Mouse (Mus musculus) cerebellum, postnatal 10 days (tissue): ENCODE data around the gene Pus3.
"Not testable (repeated sequence)": the region's sequence is repeated elsewhere in the genome, so short reads cannot be mapped to it uniquely, and the experiment has no call there.

Experiments
- DNase-seq, 2 experiments: peaks; one replicate each; pipeline ENCODE4 v3.0.0; 2021; ENCODE audit warnings: mixed read lengths in 2 of 2

Pus3 gene

GRCm38 (mm10) chr9:35546745-35547144 is 11.7 kb upstream of the Pus3 start:
- DNase-seq: no peak

DNA sequence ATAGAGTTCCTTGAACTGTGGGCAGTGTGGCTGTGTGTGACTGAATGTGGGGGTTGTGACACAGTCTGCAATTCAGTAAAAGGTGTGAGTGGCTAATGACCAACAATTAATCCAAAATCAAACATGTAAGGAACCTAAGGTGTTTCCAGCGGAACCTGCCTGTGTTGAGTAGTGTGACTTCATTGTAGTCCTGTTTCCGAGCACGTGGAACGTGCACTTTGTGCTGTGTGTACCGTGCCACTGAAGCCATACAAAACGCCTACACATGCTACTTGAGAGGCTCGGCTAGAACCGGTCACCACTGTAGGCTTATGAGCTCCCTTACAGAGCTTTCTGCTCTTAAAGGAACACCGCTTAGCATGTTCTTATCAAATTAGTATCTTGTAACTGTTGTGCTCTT is 9.9 kb upstream of the Pus3 start:
- DNase-seq: no peak

- DNase-seq: no peak
Measured at GRCm38 (mm10) chr9:35556494-35557102, 1.8 kb upstream of the Pus3 start.

GRCm38 (mm10) chr9:35559009-35559890 is 855 bp downstream of the Pus3 start:
- DNase-seq: peak; percentile 94 to 95

DNA sequence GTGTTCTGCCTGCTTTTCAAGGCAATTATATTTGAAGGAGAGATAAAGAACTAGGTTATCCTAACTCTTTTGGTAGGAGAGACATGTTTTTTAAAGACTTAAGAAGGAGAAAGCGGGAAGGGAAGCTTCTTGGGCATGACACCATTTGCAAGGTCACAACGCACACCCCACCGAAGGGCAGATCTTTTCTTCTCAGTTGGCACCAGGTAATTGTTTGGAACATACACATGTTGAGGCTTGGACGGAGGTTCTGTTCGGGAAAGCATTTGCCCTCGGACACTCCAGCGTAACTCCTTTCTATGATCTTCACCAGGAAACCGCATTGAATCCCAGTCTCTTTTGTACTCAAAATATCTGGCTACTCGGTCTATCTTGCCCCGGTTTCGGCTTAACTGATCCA is 2.7 kb downstream of the Pus3 start:
- no peak for DNase-seq

DNA sequence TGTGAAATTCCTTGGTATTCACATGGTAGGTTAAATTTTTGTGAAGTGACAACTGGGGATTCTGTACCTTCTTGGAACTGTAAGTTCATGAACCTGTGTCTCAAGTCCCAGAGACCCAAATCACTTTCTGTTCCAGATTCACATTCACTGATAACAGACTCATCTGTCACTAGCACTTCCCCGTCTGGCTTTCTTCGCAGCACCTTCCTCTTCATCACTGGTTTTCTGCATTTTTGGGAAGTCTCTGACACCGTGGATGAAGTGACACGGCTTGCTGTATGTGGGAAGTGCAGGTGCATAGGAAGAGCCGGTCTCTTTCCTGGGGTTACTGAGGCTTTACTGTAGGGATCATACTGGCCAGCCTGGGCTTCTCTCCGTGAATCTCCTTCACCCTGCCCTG is 3.2 kb downstream of the Pus3 start:
- no peak for DNase-seq

DNA sequence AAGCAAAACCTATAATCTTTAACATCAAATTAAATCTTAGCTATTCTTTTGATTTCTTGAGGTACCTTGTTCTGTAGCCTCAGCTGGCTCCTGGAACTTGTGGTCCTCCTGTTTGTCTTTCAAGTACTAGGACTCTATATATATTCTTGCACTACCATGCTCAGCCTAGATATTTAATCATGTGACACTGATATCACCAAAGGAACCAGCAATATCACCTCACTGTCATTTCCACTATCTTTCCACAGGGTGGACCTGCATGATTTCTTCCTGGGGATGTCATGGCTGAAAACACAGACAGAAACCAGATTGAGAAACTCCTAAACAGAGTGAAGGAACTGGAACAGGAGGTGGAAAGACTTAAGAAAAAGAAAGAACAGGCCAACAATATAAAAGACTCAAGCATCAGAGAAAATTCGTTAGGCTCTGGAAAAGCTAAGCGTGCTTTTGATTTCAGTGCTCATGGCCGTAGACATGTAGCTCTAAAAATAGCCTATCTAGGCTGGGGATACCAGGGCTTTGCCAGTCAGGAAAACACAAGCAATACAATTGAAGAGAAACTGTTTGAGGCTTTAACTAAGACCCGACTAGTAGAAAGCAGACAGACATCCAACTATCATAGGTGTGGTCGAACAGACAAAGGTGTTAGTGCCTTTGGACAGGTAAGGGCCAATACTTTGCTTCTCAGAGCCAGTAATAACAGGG is 6.3 kb downstream of the Pus3 start:
- DNase-seq: no peak

DNA sequence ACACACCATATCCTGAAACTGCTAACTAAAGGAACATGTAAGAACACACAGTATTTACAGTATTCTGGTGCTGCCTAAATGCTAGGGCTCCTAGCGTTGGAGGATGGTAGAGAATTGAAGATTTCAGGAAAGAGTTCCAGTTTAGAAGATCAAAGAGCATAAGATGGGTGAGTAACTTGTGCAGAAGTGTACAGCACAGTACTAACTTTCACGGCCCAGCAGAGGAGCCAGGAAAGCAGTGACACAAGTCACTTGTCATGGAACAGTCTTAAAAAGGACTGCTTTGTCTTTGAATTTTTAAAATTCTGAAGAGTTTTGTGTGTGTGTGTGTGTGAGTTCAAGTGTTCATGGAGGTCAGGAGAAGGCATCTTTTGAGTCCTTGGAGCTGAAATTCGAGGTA is 9.6 kb downstream of the Pus3 start:
- no peak for DNase-seq

- DNase-seq: peak; percentile 95 to 97
Measured at GRCm38 (mm10) chr9:35569571-35570534, 11.5 kb downstream of the Pus3 start, which contains the start of the genes Pate2 and Hyls1. Gene Pate2, plus strand, starts transcription at chr9:35570284. Gene Hyls1, minus strand, starts transcription at chr9:35570398.

GRCm38 (mm10) chr9:35570663-35571062 is 12.3 kb downstream of the Pus3 start:
- DNase-seq: no peak

DNA sequence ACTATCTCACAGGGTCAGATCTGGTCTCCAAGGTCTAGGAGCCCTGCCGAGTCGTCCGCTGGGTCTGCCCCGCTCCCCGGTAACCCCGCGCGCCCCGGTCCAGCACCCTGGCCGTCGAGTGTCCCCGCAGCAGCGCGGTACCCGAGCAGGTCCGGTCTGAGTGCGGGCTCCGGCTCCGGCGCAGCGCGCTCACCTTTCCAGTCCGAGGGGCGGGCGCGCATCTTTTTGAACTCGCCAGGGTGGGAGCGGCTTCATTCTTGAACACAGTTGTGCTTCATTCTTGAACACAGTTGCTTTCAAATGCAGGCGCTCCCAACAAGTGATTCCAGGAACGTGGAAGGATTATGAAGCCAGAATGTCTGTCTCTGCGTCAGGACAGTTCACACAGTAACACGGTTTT is 16.0 kb downstream of the Pus3 start:
- DNase-seq: peak in 1 of 2 experiments; percentile 12

DNA sequence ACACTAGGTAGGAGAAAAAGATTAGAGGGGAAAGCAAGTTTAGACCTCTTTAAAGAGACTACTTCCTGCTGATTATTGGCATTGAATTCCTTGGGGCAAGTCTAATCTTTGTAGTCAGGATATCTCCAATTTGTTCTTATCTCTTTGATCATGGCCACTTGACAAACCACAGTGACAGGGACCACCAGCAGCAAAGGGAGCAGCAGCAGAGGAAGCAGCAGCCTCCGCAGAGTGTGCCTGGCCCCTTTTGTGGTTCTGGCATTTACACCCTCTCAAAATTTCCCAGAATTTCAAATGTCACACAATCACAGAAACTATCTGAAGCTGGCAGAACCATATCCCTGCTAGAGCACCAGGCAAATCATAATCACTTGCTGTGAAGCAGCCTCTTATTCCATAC is 29.3 kb downstream of the Pus3 start:
- no peak for DNase-seq

GRCm38 (mm10) chr9:35592903-35593302 is 34.5 kb downstream of the Pus3 start:
- DNase-seq: peak; percentile 17 to 23

- no peak for DNase-seq
Measured at GRCm38 (mm10) chr9:35607647-35608405, 49.4 kb downstream of the Pus3 start.

DNA sequence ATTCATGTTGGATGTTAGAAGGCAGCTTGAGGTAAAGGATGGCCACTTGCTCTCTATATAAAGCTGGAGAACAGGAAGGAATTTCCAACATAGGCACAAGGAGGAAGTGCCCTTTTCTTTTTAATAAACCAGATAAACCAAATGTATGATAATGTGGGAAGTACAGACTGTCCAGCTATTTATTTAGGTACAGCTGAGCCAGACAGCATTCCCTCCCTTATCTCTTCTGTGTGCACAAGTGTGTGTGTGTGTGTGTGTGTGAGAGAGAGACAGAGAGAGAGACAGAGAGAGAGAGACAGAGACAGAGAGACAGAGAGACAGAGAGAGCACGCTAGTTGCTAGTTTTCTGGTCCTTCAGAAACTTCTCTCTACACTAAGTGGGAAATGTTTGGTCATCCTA is 53.4 kb downstream of the Pus3 start, which contains the start of gene Pate4:
Gene Pate4, minus strand, starts transcription at position 101 of the 400 bp plus-strand sequence.
- no peak for DNase-seq

DNA sequence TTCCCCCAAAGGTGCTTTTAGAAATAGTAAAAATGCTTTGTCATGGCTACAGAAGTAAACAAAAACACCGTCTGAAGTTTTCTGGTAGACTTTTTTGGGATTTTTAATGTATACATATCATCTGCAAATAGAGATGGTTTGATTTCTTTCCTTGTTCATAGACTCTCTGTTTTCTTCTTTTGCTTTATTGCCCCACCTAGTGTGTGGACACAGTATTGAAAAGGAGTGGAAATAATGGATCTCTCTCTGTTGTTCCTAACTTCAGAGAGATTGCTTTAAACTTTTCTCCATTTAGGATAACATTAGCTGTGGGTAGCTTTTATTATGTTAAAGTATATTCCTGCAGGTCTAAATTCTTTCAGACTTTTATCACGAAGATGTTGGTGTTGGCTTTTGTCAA is 55.6 kb downstream of the Pus3 start:
- peak in 1 of 2 experiments; percentile 4 for DNase-seq

DNA sequence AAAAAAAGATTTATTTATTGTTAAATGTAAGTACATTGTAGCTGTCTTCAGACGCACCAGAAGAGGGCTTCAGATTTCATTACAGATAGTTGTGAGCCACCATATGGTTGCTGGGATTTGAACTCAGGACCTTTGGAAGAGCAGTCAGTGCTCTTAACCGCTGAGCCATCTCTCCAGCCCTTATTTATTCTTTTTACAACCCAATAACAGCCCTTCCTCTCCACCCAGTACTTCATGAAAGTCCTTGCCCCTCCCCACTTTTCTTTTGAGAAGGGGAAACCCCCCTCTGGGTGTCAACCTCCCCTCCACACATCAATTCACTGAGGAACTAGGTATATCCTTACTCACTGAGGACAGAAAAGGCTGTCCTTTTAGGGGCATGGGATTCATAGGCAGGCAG is 58.4 kb downstream of the Pus3 start:
- not testable (repeated sequence) for DNase-seq
